Mouse (Mus musculus) Muller cell, postnatal 12 days (primary cell): ENCODE data around the gene Ube4b.
"Not testable (repeated sequence)": the region's sequence is repeated elsewhere in the genome, so short reads cannot be mapped to it uniquely, and the experiment has no call there.

Experiments used
- DNase-seq: peaks from one replicate; pipeline ENCODE4 v3.0.0-alpha.2; 2015; ENCODE audit errors: inconsistent ontology term

Gene Ube4b

DNA sequence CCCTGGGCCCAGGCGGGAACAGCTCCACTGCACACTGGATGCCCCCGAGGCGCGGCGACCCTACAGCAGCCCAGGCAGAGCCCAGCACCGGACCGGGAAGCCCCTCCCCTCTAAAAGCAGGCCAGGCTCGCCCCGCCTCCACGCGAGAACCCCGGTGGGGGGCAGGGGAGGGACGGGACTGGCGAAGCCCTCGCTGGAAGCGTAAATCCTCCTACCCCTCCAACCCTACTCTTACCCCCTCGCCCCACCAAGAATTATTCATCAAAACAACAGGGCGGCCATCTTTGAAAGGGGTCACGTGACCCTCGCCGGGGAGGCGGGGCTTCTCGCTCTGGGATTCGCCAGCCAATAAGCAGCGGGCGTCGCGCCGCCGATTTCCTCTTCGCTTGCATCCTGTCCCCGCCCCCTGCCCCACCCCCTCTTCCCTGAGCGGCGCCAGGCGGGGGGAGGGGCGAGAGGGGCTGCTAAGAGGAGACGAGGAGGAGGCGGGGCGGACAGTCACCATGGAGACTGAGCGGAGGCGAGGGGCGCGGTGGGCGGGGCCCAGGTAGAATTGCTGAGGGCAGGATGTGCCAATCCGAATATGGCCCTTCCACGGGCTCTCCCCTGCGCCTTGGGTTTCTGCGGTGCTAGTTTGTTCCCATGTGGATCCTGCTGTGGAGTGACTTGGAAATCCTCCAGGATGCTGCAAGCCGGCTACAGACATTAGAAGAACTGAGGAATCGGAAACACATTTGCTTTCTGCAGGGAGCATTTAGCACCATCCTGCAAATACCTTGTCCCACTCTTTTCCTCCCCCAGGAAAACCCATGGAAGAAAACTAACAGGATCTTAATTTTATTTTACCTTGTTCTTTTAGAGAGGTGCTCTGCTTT lies at the start of gene Ube4b:
Gene Ube4b (minus strand): TSS at position 425 of the 875 bp plus-strand sequence.
- DNase-seq = peak; percentile 99

- DNase-seq = no peak
Measured at GRCm38 (mm10) chr4:149475096-149475495, 48.5 kb upstream of the Ube4b start.

GRCm38 (mm10) chr4:149469557-149469956 lies 43.0 kb upstream of the Ube4b start:
- no peak for DNase-seq

- no peak for DNase-seq
Measured at GRCm38 (mm10) chr4:149463435-149463950, 36.9 kb upstream of the Ube4b start.

DNA sequence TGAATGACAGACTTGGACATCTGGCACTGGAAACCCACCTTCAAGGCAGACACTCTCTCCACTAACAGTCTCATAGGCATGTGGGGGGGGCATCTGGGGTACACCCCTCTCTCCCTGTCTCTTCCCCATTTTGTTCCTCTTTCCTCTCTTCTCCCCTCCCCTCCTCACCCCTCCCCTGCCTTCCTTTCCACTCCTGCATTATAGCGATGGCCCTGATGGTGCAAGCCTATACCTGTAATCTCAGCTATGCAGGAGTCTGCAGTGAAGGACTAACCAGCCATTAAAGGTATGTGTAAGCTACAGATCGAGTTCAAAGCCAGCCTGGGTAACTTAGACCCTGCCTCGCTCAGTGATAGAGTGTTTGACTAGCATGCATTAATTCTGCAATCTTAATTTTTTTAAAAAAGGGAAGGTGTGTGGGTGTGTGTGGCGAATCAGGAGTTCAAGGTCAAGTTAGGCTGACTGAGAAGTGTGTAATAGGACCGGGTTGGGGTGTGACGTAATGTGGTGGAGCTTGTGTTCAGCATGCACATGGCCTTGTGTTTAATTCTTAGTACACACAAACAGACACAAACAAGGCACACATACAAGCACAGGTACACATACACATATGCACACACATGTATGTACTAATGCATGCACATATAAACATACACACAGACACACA lies 35.9 kb upstream of the Ube4b start:
- DNase-seq = no peak

DNA sequence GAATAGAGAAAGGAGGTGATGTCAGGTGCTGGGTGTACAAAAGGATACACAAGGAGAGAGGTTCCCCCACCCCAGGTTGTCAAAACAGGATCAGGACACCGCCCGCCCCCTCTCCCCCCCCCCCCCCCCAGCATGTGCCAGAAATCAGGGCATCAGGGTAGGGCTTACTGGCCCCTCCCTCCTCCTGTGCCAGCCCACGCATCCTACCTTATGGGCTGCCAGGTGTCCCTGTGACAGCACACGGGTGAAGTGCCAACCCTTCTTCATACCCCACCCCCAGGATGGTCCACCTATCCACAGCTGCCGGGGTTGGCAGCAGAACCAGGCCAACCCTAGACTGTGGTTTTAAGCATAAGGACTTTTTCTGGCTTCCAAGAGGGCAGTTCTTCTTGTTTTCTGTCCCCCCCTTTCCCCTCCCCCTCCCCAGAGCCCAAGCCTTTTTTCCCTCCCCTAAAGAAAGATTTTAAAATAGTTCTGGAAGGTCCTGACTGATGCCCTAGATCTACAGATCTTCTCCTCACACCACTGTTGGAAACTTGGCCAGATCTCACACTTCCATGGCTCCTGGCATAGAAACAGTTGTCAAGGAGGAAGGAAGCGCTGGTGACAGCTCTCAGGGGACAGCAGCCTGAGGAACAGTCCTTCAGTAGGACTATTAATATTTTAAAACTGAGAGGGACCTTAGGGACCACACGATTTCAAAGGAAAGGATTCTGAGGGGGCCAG lies 35.2 kb upstream of the Ube4b start:
- no peak for DNase-seq

GRCm38 (mm10) chr4:149460475-149460874 lies 33.9 kb upstream of the Ube4b start:
- not testable (repeated sequence) for DNase-seq

- DNase-seq = peak; percentile 65
Measured at GRCm38 (mm10) chr4:149459425-149459824, 32.9 kb upstream of the Ube4b start.

DNA sequence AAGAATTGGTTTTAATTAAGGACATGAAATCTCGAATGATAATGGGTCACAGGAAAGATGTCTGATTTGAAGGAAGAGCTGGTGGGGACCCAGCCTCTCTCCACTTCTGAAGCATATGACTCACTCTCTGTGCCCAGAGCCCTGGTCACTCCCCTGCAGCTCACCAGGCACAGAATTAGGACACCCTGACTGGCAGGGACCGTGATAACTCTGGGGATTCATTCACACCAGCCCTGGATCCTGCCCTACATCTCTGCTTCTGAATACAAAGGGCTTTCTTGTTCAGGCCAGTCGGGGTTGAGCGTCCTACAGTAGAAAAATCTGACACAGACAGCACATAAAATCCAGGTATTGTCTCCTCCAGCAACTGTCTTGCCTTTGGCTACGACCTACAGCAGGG lies 32.0 kb upstream of the Ube4b start:
- DNase-seq = peak; percentile 93

DNA sequence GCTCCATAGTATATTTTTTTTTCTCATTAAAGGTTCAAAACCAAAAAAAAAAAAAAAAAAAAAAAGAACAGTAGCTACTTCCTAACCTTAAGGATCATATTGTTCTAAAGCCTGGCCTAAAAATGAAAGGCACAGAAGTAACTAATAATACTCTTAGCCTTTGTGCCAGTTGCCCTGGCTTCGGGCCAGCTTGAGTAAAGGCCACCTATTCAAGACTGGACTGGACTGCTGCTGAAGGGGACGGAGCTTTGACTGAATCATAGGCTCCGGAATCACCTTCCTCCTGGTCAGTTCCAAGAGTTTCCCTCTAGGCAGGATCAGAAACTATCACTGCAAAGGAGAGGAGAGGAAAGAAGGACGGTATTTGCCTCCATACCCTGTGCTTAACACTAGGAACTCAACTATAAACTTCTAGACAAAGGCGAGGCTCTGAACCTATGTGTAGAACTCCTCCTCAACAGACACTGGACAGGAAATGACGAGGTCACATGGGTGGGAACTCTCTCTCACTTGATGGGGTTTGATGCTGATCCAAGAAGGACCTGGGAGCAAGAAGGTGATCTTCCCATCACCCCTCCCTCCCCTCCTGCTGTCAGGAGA lies 31.4 kb upstream of the Ube4b start:
- peak; percentile 31 for DNase-seq

DNA sequence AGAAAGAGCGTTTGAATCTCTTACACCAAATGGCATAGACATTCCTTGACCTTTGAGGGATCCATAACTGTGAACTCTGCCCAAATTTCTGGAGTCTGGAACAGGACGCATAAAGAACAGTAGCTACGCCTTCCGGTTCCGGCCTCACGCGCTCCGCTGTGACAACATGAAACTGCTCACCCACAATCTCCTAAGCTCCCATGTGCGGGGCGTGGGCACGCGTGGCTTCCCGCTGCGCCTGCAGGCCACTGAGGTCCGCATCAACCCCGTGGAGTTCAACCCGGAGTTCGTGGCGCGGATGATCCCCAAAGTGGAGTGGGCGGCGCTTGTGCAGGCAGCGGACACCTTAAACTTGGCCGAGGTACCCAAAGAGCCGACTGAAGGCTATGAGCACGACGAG lies 30.6 kb upstream of the Ube4b start:
- not testable (repeated sequence) for DNase-seq

- DNase-seq = no peak
Measured at GRCm38 (mm10) chr4:149454879-149455278, 28.3 kb upstream of the Ube4b start, which contains the start of gene Rbp7. TSS of gene Rbp7 (minus strand) at chr4:149454978.

GRCm38 (mm10) chr4:149454263-149454662 lies 27.7 kb upstream of the Ube4b start:
- no peak for DNase-seq

GRCm38 (mm10) chr4:149453656-149454055 lies 27.1 kb upstream of the Ube4b start:
- no peak for DNase-seq

DNA sequence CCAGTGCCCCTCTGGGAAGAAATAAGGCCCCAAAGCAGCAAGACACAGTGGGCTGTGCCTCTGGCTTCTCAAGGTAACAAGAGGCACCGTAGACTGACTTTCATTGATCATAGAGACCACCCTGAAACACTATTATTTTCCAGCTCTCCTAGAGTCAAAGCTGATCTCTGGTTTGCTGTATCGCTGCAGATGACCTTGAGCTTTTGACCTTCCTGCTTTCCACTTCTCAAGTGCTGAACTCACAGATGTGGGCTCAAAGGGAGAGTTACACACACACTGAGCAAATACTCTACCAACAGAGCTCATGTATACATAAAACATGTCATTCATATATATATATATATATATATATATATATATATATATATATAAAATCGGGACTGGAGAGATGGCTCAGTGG lies 24.1 kb upstream of the Ube4b start:
- no peak for DNase-seq

DNA sequence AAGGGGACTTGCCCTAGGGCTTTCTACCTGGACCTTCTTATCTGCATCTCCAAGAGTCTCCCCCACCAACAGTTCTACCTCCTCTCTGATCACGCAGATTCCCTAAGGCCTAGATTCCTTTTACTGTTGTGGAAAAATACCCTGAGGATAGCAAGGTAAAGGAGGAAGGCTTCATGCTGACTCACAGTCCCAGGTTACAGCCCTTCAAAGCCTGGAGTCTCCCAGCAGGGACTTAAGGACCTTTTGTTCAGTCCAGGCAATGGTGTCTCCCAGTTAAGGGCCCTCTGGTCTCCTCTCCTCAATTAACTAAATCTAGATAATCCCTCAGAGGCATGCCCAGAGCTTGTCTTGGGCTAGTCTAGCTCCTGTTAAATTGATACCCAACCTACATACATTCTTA lies 19.8 kb upstream of the Ube4b start:
- DNase-seq = no peak

DNA sequence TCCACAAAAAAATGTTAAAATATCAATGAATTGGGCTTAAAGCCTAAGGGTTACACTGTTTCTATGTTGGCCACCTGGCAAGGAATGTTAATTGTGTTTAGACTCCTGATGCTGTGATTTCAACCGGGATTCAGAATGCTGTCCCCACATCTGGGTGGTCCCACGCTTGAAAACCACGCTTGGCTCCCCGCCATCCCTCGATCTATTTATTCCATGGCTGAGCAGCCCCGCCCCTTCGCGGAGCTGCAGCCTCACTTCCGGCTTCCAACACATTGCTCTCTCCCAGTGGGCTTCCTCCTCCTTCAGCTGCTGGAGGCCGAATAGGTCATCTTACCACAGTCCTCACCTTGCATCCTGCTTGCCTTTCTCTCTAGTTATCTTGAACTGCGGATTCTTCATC lies 19.3 kb upstream of the Ube4b start:
- no peak for DNase-seq

DNA sequence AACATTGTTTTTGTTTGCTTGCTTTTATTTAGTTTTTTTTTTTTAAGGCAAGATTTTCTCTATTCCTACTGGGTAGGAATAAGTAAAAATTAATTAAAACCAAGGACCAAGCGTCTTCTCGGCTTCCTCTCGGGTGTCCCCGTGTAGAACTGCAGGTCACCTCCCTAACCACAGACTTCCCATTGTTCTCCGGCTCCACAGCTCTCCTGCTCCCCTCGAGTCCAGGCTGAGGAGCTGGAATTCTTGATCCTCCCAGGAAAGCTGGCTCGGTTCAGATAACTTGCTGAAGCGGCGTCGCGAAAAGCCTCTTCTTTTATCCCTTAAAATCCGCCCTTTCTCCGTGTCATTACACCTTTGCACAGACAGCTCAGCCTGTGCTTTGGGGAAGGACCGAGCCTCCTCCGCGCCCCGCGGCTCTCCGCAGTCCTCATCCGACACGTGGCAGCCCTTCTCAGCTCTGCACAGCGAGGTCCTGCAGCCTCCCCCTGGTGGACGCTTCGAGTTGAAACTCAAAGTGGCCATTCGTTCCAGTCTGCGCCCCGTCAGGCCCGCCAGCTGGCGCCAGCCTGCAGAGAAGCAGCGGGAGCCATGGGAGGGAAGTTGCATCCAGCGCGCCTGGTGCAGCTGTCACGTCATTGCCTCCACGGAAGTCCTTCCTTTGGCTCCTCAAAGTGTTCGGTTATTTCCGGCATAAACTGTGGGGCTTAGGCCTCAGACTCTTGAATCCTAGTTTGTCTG lies 18.6 kb upstream of the Ube4b start:
- DNase-seq = peak; percentile 96

GRCm38 (mm10) chr4:149444465-149444864 lies 17.9 kb upstream of the Ube4b start:
- no peak for DNase-seq

DNA sequence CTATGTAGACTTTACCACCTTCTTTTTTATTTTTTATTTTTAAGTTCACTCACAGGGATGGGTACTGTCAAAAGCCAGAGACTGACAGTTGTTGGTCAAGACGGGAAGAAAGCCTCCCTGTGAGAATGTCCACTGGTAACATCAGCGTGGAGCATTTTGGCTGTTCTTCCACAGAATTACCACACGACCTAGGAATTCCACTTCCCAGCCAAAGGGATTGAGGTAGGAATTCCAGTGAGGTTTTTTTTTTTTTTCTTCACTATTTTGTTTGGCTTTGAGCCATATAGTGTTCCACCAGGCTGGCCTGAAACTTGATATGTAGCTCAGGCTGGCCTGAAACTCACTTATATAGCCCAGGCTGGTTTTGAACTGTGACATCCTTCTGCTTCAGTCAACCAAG lies 15.9 kb upstream of the Ube4b start:
- peak; percentile 86 for DNase-seq

- DNase-seq = peak; percentile 64
Measured at GRCm38 (mm10) chr4:149440576-149440975, 14.0 kb upstream of the Ube4b start.
